Mouse (Mus musculus) layer of hippocampus, adult 2 months (tissue): ENCODE measurements around the gene Dennd1c. TPM values are rescaled to one million over a fixed set of nuclear protein-coding genes. Genes with fewer than 3 reads are reported as not detected.

Experiments used
- DNase-seq, 2 experiments: peaks; one replicate each; pipeline ENCODE4 v3.0.0; 2022; ENCODE audit warnings: low spot score in 2 of 2
- H3K27ac ChIP-seq: fragments of 200-600 bp; 2 replicates; pipeline ENCODE4 v1.8.1; 2022
- H3K4me3 ChIP-seq: fragments of 200-600 bp; 2 replicates; pipeline ENCODE4 v1.8.1; 2022; ENCODE audit warnings: mild to moderate bottlenecking
- CTCF ChIP-seq: fragments of 200-600 bp; conservative IDR thresholded peaks from 2 replicates; pipeline ENCODE4 v1.8.1; 2022; ENCODE audit warnings: antibody characterized with exemption, mild to moderate bottlenecking, moderate library complexity
- total RNA-seq, 2 experiments: library from RNA; stranded (reverse); gene quantifications; 2 replicates each; pipeline ENCODE4 v1.2.3; 2021

Dennd1c gene
- total RNA-seq, 2 experiments from 2014 or later = 1.4 to 2.0 TPM

GRCm38 (mm10) chr17:57082481-57082880 is 4.2 kb upstream of the Dennd1c start:
- Histone ChIP-seq H3K4me3 (no peak overlapping the region), H3K27ac (no peak overlapping the region)
- no peak for DNase-seq
- no peak for TF ChIP-seq CTCF

GRCm38 (mm10) chr17:57081234-57081842 is 3.0 kb upstream of the Dennd1c start:
- Histone ChIP-seq H3K4me3 (no peak overlapping the region), H3K27ac (no peak overlapping the region)
- no peak for DNase-seq
- no peak for TF ChIP-seq CTCF

GRCm38 (mm10) chr17:57079919-57080318 is 1.6 kb upstream of the Dennd1c start:
- H3K4me3 ChIP-seq = no peak overlapping the region
- DNase-seq = no peak
- no peak overlapping the region for H3K27ac ChIP-seq
- no peak for TF ChIP-seq CTCF

- DNase-seq = no peak
- no peak overlapping the region for H3K4me3 ChIP-seq
- H3K27ac ChIP-seq = no peak overlapping the region
- TF ChIP-seq CTCF = no peak
Measured at GRCm38 (mm10) chr17:57076916-57077315, 1.4 kb downstream of the Dennd1c start.

- TF ChIP-seq CTCF = no peak
- Histone ChIP-seq H3K4me3 (no peak overlapping the region), H3K27ac (no peak overlapping the region)
- DNase-seq = no peak
Measured at GRCm38 (mm10) chr17:57070699-57071098, 7.6 kb downstream of the Dennd1c start.

GRCm38 (mm10) chr17:57070272-57070671 is 8.0 kb downstream of the Dennd1c start:
- H3K4me3 ChIP-seq = no peak overlapping the region

GRCm38 (mm10) chr17:57066908-57067307 is 11.4 kb downstream of the Dennd1c start:
- no peak for DNase-seq
- TF ChIP-seq CTCF = no peak
- Histone ChIP-seq H3K4me3 (no peak overlapping the region), H3K27ac (no peak overlapping the region)

More at GRCm38 (mm10) chr17:57070272-57070671, 8.0 kb downstream of the Dennd1c start:
- H3K27ac ChIP-seq = no peak overlapping the region
- TF ChIP-seq CTCF = no peak
- no peak for DNase-seq

- Histone ChIP-seq H3K27ac (no peak overlapping the region), H3K4me3 (no peak overlapping the region)
- no peak for DNase-seq
- no peak for TF ChIP-seq CTCF
Measured at GRCm38 (mm10) chr17:57063031-57063430, 15.3 kb downstream of the Dennd1c start.

- Histone ChIP-seq H3K27ac (no peak overlapping the region), H3K4me3 (no peak overlapping the region)
- no peak for DNase-seq
- no peak for TF ChIP-seq CTCF
Measured at GRCm38 (mm10) chr17:57062548-57062947, 15.8 kb downstream of the Dennd1c start.

GRCm38 (mm10) chr17:57062011-57062521 is 16.2 kb downstream of the Dennd1c start:
- H3K4me3 ChIP-seq = no peak overlapping the region
- no peak for DNase-seq

GRCm38 (mm10) chr17:57061069-57061468 is 17.2 kb downstream of the Dennd1c start:
- Histone ChIP-seq H3K27ac (peak overlapping the region; percentile 97; the same call in 1 of the 2 replicates), H3K4me3 (no peak overlapping the region; the same call in 1 of the 2 replicates)
- no peak for DNase-seq
- no peak for TF ChIP-seq CTCF

More at GRCm38 (mm10) chr17:57062011-57062521, 16.2 kb downstream of the Dennd1c start:
- no peak overlapping the region for H3K27ac ChIP-seq
- TF ChIP-seq CTCF = no peak

GRCm38 (mm10) chr17:57060231-57060801 is 18.0 kb downstream of the Dennd1c start:
- peak; percentile 94 to 95 for DNase-seq
- peak overlapping the region; percentile 97 for H3K27ac ChIP-seq
- H3K4me3 ChIP-seq = peak overlapping the region; percentile 85
- TF ChIP-seq CTCF = peak; percentile 87

- Histone ChIP-seq H3K27ac (peak within 1 kb of the TSS; percentile 97), H3K4me3 (peak within 1 kb of the TSS; percentile 85)
- peak; percentile 75 to 83 for DNase-seq
- no peak for TF ChIP-seq CTCF
Measured at GRCm38 (mm10) chr17:57059486-57059977, 18.8 kb downstream of the Dennd1c start, which contains the start of gene Slc25a23. Gene Slc25a23 (minus strand): TSS chr17:57059863.
